Mouse (Mus musculus) thymus, adult 2 months (tissue): ENCODE measurements around the gene Fggy.

ENCODE experiments used
- CTCF ChIP-seq: fragments of 200-500 bp; IDR thresholded peaks from 2 replicates; pipeline ENCODE4 v1.5.1; 2012; ENCODE audit warnings: mild to moderate bottlenecking, control low read depth, low read length, moderate library complexity, borderline replicate concordance; ENCODE audit not compliant: control insufficient read depth, poor library complexity, insufficient read depth; ENCODE audit errors: extremely low read depth
- POLR2A ChIP-seq: fragments of 200-500 bp; IDR thresholded peaks from 2 replicates; pipeline ENCODE4 v1.6.1; 2012; ENCODE audit warnings: mild to moderate bottlenecking, low read length, control low read depth, moderate library complexity; ENCODE audit not compliant: control insufficient read depth, poor library complexity, insufficient read depth; ENCODE audit errors: extremely low read depth

- no peak for TF ChIP-seq CTCF
- TF ChIP-seq POLR2A: no peak
Observed at GRCm38 (mm10) chr4:95877436-95877835, 320.1 kb downstream of the Fggy start.
